Mouse (Mus musculus) neural tube, embryonic 11.5 days (tissue): ENCODE data around the gene Myrfl. TPM values are rescaled to one million over a fixed set of nuclear protein-coding genes. Genes with fewer than 3 reads are reported as not detected.

ENCODE experiments used
- ATAC-seq: fragments of 200-750 bp; cut with Nextera tagmentation; 2 replicates; pipeline ENCODE4 v1.8.0; 2017; ENCODE audit warnings: moderate number of reproducible peaks, mild to moderate bottlenecking, moderate TSS enrichment, moderate library complexity; ENCODE audit not compliant: insufficient read depth, low FRiP score, low TSS enrichment
- DNase-seq: peaks from one replicate; pipeline ENCODE4 v3.0.0-alpha.2; 2015; ENCODE audit warnings: low spot score
- H3K27ac ChIP-seq: fragments of 300-500 bp; sonication (generic); 2 replicates; pipeline ENCODE4 v1.5.1; 2014; ENCODE audit warnings: low read depth, mild to moderate bottlenecking, low read length
- H3K27me3 ChIP-seq: fragments of 300-500 bp; sonication (generic); 2 replicates; pipeline ENCODE4 v1.6.1; 2014; ENCODE audit warnings: mild to moderate bottlenecking, low read length, mixed read lengths; ENCODE audit not compliant: control insufficient read depth, insufficient read depth
- H3K36me3 ChIP-seq: fragments of 300-500 bp; sonication (generic); 2 replicates; pipeline ENCODE4 v1.6.1; 2014; ENCODE audit warnings: mild to moderate bottlenecking, low read length, moderate library complexity, mixed read lengths; ENCODE audit not compliant: control insufficient read depth, insufficient read depth
- H3K4me1 ChIP-seq: fragments of 300-500 bp; sonication (generic); 2 replicates; pipeline ENCODE4 v1.6.1; 2014; ENCODE audit warnings: low read length, mixed read lengths; ENCODE audit not compliant: control insufficient read depth, insufficient read depth
- H3K4me2 ChIP-seq: fragments of 300-500 bp; sonication (generic); 2 replicates; pipeline ENCODE4 v1.6.1; 2014; ENCODE audit warnings: low read depth, mild to moderate bottlenecking, moderate library complexity
- H3K4me3 ChIP-seq: fragments of 300-500 bp; sonication (generic); 2 replicates; pipeline ENCODE4 v1.5.1; 2014; ENCODE audit warnings: low read depth, low read length
- H3K9ac ChIP-seq: fragments of 300-500 bp; sonication (generic); 2 replicates; pipeline ENCODE4 v1.6.1; 2014; ENCODE audit warnings: mild to moderate bottlenecking, low read length
- H3K9me3 ChIP-seq: fragments of 300-500 bp; sonication (generic); 2 replicates; pipeline ENCODE4 v1.6.1; 2016; ENCODE audit warnings: low read length; ENCODE audit not compliant: control insufficient read depth
- WGBS: fragments of 180-500 bp; shearing (Covaris S2); extraction: QIAGEN DNeasy Blood & Tissue Kit; methylation state at CpG from one replicate; pipeline ENCODE4 v1.1.7; 2014; 5-methylcytosine and 5-hydroxymethylcytosine counted together
- polyA plus RNA-seq: library from polyadenylated mRNA; unstranded; fragments of >200 nt; fragmentation: Nextera tagmentation; extraction: Ambion mirVana; gene quantifications from 2 replicates; pipeline ENCODE4 v1.2.1, GENCODE M21; 2014

Myrfl gene
- polyA plus RNA-seq, 1 experiment from 2014 or later: 0.46 TPM

DNA sequence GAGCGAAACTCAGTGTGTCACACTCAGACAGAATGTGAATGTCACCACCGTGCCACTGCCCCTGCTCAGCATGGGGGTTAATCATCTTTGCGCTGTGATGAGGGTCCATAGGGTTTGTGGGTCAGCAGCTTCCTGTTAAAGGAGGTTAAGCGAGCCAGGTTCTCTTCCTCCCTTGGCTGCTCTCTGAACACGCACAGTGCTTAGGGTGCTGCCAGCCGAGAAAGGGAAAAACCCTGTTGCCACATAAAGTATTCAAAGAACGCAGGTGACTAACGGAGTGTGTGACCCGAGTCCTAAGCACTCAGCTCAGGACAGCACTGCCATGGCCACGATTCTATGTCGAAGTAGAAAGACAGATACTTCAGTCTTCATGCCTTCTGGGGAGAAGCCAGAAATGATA lies 69.4 kb downstream of the Myrfl start:
- ATAC-seq (no peak), DNase-seq (no peak)
- Histone ChIP-seq H3K9me3 (no peaks in the 10 kb centered on the region), H3K9ac (no peak overlapping the region), H3K27ac (no peak overlapping the region), H3K36me3 (no peaks in the 10 kb centered on the region), H3K4me1 (no peaks in the 10 kb centered on the region), H3K4me2 (no peak overlapping the region), H3K4me3 (no peak overlapping the region), H3K27me3 (no peaks in the 10 kb centered on the region)
- WGBS: 86% methylated on average over 11 of the region's 11 CpGs

DNA sequence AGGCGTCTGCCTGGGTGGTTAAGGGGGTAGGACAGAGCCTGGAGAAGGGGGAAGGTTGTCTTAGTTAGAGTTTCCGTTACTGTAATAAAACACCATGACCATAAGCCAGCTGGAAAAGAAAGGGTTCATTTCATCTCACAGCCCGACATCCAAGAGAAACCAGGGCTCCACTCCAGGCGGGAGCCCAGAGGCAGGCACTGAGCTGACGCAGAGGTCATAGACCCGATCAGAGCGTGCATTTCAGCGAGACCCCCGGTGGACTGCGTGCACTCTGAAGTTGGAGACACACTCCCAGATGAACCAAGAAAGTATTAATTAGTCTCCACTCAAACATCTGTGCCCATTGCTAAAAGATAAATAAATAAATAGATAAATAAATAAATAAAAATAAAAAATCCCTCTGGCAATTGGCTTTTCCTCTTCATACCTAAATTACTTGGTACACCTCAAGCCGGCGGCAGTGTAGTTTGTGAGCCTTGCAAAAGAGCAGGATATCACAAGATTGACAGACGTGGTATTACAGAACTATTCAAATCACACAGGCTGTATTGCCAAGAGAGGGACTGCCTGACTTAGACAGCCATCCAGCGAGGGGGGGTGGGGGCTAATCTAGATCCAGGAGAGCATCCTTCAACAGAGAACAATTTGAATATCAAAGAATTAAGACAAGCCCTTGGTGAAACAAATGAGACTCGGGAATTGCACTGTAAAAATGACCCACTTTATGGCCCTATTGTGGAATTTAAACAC lies 81.2 kb downstream of the Myrfl start:
- H3K27ac ChIP-seq: no peak overlapping the region

DNA sequence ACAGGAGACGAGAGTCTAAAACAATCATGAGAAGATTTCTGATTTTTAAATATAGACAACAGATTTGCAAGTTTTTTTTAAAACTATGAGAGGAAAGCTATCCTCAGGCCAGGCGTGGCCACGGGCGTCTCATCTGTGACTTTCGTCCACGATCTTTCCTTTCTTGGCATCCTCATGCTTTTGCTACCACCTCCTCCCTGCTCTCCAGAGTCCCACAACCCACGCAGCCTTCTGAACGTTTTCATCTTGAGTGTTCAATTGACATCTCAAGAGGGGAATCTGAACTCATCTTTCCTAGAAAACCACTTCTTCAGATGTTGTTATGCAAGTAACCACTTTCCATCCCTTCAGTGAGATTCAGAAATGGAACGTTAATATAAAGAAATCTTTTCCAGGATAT lies 83.6 kb downstream of the Myrfl start:
- Histone ChIP-seq H3K27ac (no peak overlapping the region), H3K9me3 (no peaks in the 10 kb centered on the region), H3K4me1 (no peaks in the 10 kb centered on the region), H3K4me3 (no peak overlapping the region), H3K27me3 (no peaks in the 10 kb centered on the region), H3K36me3 (no peaks in the 10 kb centered on the region), H3K9ac (no peak overlapping the region), H3K4me2 (no peak overlapping the region)
- ATAC-seq: no peak
- WGBS: 91% methylated on average over 9 of the region's 9 CpGs
- no peak for DNase-seq

More for the DNA sequence above, 81.2 kb downstream of the Myrfl start:
- H3K9ac ChIP-seq: no peak overlapping the region
- WGBS: 36% methylated on average over 15 of the region's 15 CpGs
- no peaks in the 10 kb centered on the region for H3K4me1 ChIP-seq
- H3K36me3 ChIP-seq: no peaks in the 10 kb centered on the region
- H3K4me3 ChIP-seq: no peak overlapping the region
- ATAC-seq: no peak
- DNase-seq: no peak
- no peaks in the 10 kb centered on the region for H3K27me3 ChIP-seq
- no peak overlapping the region for H3K4me2 ChIP-seq
- no peaks in the 10 kb centered on the region for H3K9me3 ChIP-seq

GRCm38 (mm10) chr10:116810738-116811137 lies 86.0 kb downstream of the Myrfl start:
- H3K27me3 ChIP-seq: no peaks in the 10 kb centered on the region
- ATAC-seq: no peak
- 95% methylated on average over 15 of the region's 15 CpGs for WGBS

GRCm38 (mm10) chr10:116809383-116809782 lies 87.3 kb downstream of the Myrfl start:
- ATAC-seq (no peak), DNase-seq (no peak)
- Histone ChIP-seq H3K36me3 (no peaks in the 10 kb centered on the region), H3K9ac (no peak overlapping the region), H3K9me3 (no peaks in the 10 kb centered on the region), H3K4me3 (no peak overlapping the region), H3K4me2 (no peak overlapping the region), H3K4me1 (no peaks in the 10 kb centered on the region), H3K27ac (no peak overlapping the region), H3K27me3 (no peaks in the 10 kb centered on the region)
- WGBS: 73% methylated on average over 9 of the region's 9 CpGs

More at GRCm38 (mm10) chr10:116810738-116811137, 86.0 kb downstream of the Myrfl start:
- DNase-seq: no peak
- Histone ChIP-seq H3K4me2 (no peak overlapping the region), H3K36me3 (no peaks in the 10 kb centered on the region), H3K4me3 (no peak overlapping the region), H3K4me1 (no peaks in the 10 kb centered on the region), H3K9me3 (no peaks in the 10 kb centered on the region), H3K27ac (no peak overlapping the region), H3K9ac (no peak overlapping the region)

DNA sequence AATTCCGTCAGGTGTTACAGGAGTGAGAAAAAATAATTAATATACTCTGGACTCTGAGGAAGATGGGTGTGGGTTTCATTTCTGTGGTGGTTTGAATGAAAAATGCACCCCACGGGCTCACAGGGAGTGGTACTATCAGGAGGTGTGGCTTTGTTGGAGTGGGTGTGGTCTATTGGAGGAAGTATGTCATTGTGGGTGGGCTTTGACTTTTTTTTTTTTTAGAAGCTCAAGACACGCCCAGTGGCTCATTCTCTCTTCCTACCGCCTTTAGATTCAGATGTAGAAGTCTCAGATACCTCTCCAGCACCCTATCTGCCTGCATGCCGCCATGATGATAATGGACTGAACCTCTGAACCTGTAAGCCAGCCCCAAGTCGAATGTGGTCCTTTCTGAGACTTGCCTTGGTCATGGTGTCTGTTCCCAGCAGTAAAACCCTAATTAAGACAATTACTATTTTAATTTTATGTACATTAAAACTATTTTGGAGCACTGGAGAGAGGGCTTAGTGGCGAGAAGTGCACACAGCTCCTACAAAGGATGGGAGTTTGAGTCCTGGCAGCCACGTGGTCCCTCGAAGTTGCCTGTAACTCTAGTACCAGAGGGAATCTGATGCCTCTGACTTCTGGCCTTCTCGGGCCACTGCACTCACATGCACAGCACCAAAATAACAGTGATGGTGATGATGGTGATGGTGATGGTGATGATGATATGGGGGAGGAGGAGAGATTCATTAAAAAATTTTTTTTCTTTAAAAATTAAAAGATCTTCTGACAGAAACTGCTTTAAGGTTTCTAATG lies 88.0 kb downstream of the Myrfl start:
- Histone ChIP-seq H3K9me3 (no peaks in the 10 kb centered on the region), H3K9ac (no peak overlapping the region), H3K36me3 (no peaks in the 10 kb centered on the region), H3K27ac (no peak overlapping the region), H3K4me1 (no peaks in the 10 kb centered on the region), H3K4me2 (no peak overlapping the region), H3K4me3 (no peak overlapping the region), H3K27me3 (no peaks in the 10 kb centered on the region)
- ATAC-seq (no peak), DNase-seq (no peak)
- WGBS: 85% methylated on average over 10 of the region's 10 CpGs

DNA sequence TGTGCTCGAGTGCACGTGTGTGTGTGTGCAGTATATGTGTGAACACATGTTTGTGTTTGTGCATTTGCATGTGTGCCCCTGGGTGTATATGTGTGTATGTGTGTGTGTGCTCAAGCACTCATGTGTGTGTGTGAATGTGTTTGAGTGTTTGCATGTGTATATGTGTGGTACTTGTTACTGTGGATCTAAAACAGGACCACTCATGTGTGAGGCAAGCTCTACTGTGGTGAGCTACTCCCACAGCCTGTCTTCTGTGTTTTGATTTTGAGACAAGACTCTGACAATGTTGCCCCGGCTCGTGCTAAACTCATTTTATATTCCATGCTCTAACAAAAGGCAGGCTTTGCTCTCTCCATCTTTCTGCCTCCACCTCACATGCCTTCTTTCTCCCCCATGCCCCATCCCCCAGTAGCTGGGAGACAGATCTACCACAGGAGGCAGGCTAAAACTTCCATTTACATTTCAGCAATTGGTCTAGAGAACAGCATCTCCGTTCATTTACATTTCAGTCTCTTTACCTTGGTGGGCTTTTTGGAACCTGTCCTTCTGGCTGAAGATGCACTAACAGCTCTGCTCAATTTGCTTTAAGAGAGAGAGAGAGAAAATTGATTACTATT lies 94.4 kb downstream of the Myrfl start:
- H3K27ac ChIP-seq: no peak overlapping the region
- DNase-seq (no peak), ATAC-seq (no peak)
- no peak overlapping the region for H3K4me3 ChIP-seq
- no peaks in the 10 kb centered on the region for H3K36me3 ChIP-seq
- no peaks in the 10 kb centered on the region for H3K4me1 ChIP-seq
- no peaks in the 10 kb centered on the region for H3K9me3 ChIP-seq
- H3K9ac ChIP-seq: no peak overlapping the region
- no peaks in the 10 kb centered on the region for H3K27me3 ChIP-seq
- H3K4me2 ChIP-seq: no peak overlapping the region
- WGBS: 43% methylated on average over 5 of the region's 5 CpGs

DNA sequence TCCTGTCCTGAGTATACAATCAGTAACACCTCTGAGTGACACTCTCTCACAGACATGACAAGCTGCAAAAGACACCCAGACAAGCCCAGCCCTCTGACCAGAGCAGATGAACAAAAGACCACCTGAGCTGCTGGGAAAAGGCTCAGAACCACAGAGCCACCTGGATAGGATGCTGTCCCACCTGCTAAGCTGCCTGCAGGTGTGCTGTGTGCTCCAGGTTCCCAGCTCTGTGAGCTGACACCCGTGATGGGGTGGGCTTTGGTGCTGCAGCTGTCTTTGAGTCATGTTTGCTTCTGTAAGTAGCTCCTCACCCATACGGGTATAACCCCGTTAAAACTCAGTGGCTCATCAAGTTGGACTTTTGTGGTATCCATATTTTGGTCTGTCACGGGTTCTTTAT lies 95.4 kb downstream of the Myrfl start:
- ATAC-seq (no peak), DNase-seq (no peak)
- H3K4me1 ChIP-seq: no peaks in the 10 kb centered on the region; the same call in 1 of the 2 replicates
- H3K9me3 ChIP-seq: no peaks in the 10 kb centered on the region
- WGBS: 62% methylated on average over 4 of the region's 4 CpGs
- H3K9ac ChIP-seq: no peak overlapping the region
- H3K36me3 ChIP-seq: no peaks in the 10 kb centered on the region
- no peaks in the 10 kb centered on the region for H3K27me3 ChIP-seq
- no peak overlapping the region for H3K4me3 ChIP-seq
- no peak overlapping the region for H3K4me2 ChIP-seq
- no peak overlapping the region for H3K27ac ChIP-seq
